Mouse (Mus musculus) left cerebral cortex, adult 9 months (tissue): ENCODE data around the gene Nktr.
A peak's percentile ranks its signal among the peaks of the same experiment; 100 is the strongest.

Source experiments
- DNase-seq, 2 experiments: peaks; one replicate each; pipeline ENCODE4 v3.0.0; 2022; ENCODE audit warnings: low spot score in 2 of 2

Nktr gene

DNA sequence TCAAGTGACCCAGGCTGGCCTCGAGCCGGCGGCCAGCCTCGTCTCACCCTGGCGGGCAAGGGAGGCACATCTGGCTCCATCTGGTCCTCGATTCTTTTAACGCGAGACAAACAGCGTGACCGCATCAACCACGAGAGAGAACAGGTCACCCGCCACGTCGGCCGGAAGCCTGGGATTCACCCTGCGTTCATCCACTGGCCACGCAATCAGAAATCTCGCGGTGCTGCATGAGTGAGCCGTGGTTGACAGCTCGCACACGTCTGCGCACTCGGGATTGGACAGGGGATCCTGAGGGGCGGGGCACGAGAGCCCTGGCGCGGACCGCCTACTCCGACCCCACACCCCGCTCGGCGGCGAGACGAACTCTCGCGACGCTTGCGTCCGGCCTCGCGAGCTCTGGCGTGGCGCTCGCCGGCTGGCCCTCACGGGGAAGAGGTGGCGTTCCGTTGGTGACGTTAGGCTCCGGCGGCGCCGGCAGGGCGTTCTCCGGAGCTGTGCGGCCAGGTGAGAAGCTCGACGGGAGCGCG, at the start of gene Nktr:
Nktr (plus strand) TSS at position 378 of the 527 bp plus-strand sequence.
- DNase-seq = peak; percentile 96 to 98

DNA sequence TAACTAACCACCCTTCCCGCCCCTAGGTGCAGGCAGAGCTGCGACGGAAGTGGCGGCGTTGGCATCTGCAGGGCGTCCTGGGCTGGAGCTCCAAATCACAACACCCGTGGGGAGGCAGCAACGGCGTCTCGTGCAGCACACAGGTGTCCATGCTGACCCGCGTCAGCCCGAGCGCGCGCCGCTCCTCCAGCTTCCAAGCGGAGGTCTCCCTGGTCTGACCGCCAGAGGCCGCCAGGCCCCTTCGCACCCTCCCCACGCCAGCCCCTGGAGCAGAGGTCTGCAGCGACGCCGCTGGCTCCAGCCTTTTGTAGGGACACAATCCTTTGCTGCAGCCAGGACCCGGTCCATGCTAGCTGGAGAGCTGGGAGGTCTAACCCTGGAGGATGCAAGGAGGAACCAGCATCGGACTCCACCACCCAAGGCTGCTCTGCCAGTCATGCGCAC, 49.6 kb upstream of the Nktr start:
- DNase-seq = peak in 1 of 2 experiments; percentile 24

DNA sequence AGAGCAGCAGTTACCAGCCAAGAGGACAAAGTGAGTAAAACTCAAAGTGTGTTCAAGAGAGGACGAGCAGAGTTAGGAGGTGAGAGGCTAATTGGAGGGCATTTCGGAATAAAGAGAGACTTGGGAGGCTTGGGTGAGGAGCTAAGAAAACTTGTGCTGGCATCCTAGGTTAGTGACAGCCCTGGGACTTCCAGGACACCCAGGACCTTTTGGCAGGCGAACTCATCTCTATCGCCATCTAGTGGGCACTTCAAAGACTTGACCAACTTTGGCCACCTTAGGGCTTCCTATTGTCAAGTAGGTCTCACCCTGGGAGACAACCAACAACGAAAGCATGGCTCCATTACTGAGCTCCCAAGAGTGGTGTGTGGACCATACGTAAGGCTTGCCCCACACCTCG, 47.7 kb upstream of the Nktr start:
- DNase-seq = peak in 1 of 2 experiments; percentile 40

DNA sequence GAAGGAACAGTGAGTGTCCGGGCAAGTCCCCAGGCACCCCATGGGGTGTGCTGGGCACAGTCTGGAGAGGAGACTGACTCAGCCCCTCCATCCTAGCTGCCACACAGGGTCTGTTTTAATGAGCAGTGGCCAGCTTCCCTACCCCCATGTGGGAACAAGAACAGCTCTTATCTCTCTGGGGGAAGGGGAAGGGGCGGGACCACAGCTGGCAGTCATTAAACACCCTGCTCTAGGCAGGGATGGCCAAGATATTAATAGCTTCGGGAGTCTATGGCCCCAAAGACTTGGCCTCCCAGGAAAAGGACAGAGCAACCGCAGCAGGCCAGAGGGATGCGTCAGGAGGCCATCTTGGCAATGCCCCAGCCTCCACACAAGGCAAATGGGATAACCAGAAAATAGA, 46.7 kb upstream of the Nktr start:
- DNase-seq = no peak

DNA sequence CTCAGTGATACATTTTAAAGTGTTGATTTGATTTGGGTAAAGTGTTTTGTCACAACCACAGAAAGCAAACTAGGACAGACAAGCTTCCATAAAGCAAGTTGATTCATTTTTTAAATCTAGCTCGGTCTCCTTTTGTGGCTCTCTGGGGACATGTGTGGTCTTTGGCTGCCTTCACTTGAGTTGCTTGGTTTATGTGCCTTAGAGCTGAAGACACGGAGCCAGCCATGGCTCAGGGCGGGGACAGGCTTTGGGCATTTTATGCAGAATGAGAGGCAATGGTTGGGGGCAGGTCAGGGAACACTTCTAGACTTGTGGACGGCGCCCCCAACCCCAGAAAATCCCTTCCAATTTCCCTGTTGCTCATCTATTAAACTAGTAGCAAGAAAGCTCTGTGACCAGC, 45.3 kb upstream of the Nktr start:
- DNase-seq = no peak

DNA sequence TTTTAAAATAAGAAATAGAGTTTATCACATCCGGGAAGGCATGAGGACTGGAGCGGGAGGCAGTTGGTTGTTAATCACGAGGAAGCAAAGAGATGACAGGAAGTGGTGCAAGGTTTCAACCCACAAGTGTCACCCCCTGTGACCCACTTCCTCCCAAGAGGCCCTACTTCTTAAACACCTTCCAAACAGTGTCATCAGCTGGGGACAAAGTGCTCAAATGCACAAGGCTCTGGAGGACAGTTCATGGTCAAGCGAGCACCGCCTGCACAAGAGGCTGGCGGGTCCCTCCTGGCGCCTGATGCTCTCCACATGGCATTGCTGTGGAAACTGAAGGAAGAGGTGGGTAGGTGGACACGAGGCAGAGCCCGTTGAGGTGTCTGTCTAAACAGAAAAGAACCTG, 44.0 kb upstream of the Nktr start:
- DNase-seq = no peak

DNA sequence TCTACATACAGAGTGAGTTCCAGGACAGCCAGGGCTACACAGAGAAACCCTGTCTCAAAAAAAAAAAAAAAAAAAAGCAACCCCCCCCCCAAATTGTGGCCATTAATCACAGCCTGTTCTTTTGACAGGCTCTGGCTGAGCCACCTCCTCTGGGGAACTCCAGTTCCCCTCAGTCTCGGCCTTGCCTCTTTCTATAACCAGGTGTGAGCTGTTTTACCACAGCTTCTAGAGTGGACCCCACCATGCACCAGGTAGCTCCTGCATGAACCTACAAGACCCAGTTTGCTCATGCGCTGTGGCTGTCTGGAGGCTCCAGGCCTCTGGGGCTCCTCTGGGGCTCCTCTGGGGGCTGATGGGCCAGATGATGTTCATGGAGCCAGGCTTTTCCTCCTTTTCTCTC, 43.4 kb upstream of the Nktr start:
- no peak for DNase-seq

DNA sequence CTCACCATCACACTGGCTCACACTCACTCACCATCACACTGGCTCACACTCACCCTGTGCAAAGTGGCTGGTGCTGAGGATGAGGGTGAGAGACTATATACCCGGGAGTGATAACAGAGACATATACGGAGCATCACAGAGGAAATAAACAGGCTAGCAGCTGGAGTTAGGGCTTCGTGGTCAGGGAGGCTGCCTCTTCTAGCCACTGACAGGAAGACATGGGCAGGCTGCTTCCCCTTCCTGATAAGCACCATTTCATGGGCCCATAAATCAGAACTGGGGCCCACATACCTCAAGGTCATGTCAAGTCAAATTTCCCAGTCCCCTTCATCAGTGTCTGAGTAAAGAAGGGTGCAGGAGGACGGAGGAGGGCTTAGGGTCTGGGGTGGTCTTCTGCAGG, 41.9 kb upstream of the Nktr start:
- no peak for DNase-seq

DNA sequence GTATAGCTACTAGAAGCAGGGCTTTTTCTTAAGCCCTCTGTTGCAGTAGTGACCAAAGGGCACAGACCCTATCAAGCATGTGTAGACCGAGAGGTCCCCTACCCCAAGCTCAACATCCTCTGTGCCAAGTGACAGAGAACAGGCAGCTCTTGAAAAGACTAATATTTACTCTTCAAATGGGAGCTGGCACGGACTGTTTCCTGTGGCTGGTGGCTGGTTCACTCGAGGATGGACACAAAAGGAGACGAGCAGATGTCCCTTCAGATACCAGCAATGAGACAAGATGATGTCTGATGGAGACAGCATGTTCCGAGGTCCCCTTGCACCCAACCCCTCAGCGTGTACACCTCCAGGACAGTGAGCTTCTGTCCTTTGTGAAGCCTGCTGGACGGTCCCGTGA, 41.5 kb upstream of the Nktr start:
- no peak for DNase-seq

DNA sequence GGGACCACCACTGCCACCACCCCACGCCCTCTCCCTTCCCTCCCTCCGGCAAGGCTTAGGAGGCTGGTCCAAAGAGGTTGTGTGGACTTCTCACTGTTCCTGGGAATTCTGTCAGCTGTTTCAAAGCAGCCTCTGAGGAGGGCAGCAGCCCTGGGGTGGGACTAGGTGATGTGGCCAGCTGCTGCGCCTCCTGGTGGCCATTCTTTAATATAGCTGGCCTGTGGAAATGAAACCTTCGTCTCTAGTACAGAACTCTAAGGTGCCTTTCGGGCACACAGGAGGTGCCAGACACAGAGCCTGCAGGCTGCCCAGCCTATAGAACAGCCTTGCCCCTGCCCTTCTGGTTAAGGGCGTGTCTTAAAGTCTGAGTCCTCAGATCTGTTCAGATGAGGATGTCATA, 39.4 kb upstream of the Nktr start:
- peak in 1 of 2 experiments; percentile 54 for DNase-seq

DNA sequence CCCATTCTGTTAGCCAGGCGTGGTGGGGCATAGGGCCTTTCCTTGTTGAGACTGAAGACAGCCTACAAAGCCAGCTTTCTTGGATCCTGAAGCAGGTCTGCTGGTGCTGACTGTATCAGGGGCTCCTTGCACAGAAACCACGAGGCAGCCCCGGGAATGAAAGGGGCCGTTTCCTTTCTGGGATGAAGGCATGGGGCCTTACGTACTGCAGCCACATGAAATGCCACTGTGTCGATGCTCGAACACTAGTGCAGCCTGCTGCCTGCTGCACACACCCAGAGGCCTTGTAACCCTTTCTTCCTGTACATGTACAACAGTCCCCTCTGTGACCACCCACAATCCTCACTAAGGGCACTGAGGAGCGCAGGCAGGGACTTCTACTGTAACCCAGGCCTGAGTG, 37.8 kb upstream of the Nktr start:
- DNase-seq = no peak

DNA sequence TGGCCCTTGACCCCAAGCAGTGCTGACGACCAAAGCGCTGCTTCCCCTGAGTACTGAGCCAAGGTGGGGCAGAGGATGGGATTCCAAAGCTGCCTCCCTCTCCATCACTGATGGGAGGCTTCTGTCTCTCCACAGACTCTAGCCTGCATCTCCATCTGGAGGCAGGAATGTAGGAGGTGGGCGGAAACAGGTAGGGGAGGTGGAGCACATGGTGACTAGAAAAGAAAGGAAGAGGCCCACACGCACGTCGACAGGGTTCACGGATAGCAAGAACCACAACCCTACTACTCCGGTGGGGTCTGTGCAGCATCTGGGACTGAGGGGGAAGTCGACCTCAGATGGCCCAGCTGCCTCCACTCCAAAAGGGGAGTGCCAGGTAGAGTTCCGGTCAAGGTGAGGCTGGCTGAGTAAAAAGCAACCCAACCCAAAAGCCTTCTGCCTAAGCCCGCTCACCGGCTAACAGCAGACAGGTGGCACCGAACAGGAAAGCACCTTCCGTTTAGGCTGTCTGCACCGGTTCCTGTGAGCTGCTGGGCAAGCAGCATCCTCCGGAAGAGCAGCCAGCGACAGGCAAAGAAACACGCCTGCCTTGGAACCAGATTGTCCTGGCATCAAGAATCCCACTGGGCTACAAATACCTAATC, 36.8 kb upstream of the Nktr start:
- DNase-seq = no peak

DNA sequence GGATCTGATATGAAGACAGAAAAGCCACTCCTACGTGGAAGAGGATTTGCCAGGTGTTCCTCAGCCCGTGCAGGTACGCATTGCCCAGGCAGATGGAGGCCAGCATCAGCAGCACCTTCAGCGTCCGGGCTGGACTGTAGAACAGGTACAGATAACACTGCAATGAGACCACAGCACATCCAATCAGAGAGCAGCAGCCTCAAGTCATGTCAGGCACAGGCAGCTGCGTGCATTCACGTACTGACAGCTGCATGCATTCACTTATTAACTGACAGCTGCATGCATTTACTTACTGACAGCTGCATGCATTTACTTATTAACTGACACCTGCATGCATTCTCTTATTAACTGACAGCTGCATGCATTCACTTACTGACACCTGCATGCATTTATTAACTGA, 34.3 kb upstream of the Nktr start:
- no peak for DNase-seq

DNA sequence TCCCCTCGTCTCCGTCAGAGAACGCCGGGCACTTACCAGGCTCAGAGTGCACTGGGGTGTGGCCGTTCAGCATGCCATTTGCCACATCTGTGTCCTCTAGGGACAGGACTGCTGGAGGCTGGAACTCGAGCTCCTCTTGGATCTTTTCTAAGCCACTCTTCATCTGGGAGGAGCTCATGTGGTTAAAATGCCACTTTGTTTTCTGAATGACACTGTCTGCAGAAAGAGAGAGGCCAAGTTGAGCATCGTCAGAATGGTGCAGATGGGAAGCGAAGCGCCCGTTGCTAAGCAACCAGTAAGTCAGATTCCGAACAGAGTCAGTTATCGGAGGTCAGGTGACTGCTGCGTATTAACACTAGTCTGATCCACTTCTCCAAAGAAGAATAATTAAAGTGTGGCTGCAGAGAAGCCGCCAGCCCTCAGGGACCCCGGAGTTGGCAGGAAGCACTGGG, 28.7 kb upstream of the Nktr start:
- peak in 1 of 2 experiments; percentile 58 for DNase-seq

DNA sequence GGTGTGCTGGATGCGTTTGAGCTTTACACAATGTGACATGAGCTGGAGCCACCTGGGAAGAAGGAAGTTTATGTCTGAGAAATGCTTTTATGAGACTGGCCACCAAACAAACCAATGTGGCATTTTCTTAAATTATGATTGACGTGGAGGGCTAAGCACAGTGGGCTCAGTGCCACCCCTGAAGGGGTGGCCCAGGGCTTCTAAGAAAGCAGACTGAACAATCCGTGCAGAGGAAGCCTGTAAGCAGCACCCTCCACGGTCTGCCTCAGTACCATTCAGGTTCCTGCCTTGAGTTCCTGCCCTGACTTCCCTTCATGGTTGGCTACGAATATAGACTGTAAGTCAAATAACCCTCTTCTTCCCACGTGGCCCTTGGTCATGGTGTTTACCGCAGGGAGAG, 28.2 kb upstream of the Nktr start:
- DNase-seq = no peak

DNA sequence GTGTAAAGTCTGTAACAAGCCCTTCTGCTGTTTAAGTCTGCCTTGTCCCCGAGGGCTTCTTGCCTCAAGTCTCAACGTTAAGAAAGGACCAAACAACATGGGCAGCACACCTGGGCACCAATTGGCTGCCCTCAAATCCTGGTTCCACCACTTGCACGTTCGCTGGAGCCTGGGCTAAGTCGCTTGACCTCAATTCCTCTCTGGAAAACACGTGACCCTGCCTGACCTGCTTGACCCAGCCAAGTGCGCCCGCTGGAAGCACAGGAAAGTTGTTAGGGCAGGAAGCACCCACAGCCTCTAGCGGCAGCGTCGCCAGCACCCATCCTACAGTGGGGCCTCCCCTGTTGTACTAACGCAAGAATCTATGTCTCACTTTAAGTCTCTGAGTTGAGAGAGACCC, 24.2 kb upstream of the Nktr start:
- no peak for DNase-seq

DNA sequence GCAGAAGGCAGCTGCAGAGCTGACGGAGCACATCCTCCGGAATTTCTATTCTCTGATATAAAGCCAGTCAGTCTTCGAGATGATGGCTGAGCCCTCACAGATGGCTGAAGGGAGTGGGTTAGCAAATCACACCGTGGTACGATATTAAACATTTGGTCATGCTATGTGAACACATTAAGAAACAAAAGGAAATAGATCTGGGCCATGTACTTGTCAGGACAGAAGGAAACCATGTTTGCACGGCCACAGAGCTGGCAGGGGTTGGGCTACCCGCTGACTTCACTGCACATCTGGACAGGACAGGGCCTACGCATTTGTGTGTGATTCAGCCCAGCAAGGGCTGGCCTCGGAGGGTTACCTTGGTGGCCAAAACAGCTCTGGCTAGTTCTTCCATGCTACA, 22.3 kb upstream of the Nktr start:
- DNase-seq = no peak

DNA sequence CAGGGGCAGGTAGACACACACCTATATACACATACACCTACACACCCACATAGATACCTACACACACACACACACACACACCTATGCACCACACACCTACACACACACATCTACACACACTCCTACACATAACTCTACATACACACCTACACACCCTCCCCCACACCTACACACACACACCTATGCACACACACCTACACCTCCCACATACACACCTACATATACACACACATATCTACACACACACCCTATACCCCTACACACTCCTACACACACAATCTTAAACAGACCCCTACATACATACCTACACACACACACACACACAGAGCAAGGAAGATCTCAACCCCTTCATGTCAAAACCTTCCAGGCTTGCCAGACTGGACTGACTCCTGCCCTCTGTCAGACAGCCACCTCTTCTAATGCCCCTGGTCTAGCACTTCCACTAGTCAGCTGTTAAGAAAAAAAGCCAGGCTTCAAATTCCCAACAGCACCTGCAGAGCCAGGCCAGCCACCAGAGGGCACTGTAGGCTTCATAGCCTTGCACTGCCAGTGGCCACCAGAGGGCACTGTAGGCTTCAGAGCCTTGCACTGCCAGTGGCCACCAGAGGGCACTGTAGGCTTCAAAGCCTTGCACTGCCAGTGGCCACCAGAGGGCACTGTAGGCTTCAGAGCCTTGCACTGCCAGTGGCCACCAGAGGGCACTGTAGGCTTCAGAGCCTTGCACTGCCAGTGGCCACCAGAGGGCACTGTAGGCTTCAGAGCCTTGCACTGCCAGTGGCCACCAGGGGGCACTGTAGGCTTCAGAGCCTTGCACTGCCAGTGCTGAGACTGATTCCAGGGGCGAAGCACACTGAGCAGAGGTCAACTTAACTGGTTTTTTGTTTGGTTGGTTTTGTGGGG, 21.6 kb upstream of the Nktr start:
- peak in 1 of 2 experiments; percentile 73 for DNase-seq

DNA sequence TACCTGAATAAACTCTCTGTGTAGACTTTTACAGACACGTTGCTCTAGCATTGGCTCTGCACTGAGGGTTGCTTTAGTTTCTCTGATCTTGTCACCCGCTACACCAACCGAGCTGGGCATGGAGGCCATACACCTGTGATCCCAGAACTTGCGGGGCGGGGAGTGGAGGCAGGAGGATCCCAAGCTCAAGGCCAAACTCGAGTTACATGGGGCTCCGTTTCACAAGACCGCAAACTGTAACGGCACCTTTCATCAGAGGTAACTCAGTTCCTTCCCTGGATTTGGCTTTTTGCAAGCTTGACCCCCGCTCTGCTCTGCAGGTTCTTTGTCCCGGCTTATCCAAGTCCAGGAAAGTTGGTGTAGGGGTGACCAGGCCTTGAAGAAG, 14.7 kb upstream of the Nktr start:
- no peak for DNase-seq

DNA sequence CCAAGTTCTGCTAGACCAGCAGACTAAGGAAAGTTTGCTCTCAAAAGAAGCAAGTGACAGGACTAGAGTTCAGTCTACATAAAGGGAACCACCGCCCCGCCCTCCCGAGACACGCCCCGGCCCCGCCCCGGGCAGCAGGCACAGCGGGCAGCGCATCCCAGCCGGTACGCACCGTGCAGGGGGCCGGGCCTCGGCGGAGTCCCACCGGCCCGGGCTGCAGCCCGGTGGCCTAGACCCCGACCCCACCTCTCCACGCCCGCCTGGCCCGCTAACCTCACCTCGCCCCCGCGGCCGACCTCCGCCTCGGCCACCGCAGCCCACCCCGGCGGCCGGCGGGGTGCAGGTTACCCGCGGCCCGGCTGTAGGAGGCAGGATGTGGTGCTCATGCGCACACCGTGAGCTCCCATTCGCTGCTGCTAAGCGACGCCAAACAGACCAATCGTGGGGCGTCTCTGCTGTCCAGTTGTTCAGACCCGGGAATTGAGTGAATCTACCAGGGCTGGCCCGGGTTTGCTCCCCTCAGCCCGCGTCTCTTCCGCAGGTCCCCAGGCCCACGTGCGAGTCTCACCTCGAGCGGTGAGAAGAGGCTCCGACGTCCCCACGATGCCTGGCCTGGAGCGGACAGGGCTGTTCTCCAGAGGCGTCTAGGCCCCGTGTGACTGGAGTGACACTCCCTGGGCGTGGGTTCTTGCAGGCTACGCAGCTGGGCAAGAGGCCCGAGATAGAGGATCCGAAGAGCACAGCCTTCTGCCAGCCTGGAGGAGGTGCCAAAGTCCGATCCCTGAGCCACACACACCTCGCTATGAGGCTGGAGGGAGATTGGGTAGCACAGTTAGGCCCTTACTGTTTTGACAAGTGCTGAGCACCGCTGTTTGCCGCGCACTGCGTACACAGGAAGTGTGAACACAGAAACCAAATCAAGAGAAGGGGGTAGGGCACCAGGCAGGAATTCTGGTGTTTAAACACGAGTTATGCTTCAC, 14.0 kb upstream of the Nktr start, which contains the start of gene Sec22c:
Sec22c (minus strand) TSS at position 845 of the 980 bp plus-strand sequence.
- peak; percentile 71 to 90 for DNase-seq

DNA sequence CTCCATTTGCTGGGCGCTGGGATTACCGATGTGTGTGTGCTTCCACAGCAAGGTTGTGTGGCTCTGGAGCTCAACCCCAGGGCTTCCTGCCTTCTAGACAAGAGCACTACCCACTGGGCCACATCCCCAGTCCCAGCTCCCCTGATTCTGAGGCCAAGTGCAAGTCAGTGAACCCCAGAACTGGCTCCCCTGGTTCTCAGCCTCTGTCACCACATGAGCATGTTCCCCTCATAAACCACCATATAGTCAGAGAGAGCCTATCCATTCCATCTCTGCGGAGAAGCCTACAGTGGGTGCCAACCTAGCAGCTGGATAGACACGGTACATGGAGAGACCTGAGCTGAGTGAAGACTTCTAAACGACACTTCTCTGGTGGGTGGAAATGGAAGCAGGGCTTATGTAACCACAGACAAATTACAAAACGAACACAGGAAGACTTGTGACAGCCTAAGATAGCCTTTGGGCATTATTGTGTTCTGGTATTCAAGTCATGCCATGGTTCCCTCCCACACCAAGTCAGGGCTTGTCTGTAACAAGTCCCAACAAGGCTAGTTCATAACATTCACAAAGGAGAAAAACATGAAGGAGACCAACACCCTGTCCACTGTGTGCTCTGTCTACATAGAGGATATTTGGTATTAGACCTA, 12.8 kb upstream of the Nktr start:
- no peak for DNase-seq
